Mouse (Mus musculus) right cerebral cortex, postnatal 4 days (tissue): ENCODE measurements around the gene Miga1.
A peak's percentile ranks its signal among the peaks of the same experiment; 100 is the strongest.
"Not testable (repeated sequence)": the region's sequence is repeated elsewhere in the genome, so short reads cannot be mapped to it uniquely, and the experiment has no call there.

Experiments used
- DNase-seq: peaks from one replicate; pipeline ENCODE4 v3.0.0-alpha.2; 2022

Miga1 gene

GRCm38 (mm10) chr3:152321765-152322547 is 18.3 kb downstream of the Miga1 start:
- no peak for DNase-seq

- no peak for DNase-seq
These were observed 19.1 kb downstream of the Miga1 start for GRCm38 (mm10) chr3:152320972-152321645.

GRCm38 (mm10) chr3:152316447-152317173 is 23.6 kb downstream of the Miga1 start:
- not testable (repeated sequence) for DNase-seq

GRCm38 (mm10) chr3:152315613-152316012 is 24.6 kb downstream of the Miga1 start:
- peak; percentile 62 for DNase-seq

GRCm38 (mm10) chr3:152314666-152315065 is 25.5 kb downstream of the Miga1 start:
- DNase-seq: not testable (repeated sequence)

- no peak for DNase-seq
These were observed 31.0 kb downstream of the Miga1 start for GRCm38 (mm10) chr3:152309250-152309645.

GRCm38 (mm10) chr3:152308485-152309249 is 31.5 kb downstream of the Miga1 start:
- DNase-seq: no peak

GRCm38 (mm10) chr3:152305971-152306370 is 34.2 kb downstream of the Miga1 start:
- no peak for DNase-seq

GRCm38 (mm10) chr3:152305080-152305479 is 35.1 kb downstream of the Miga1 start:
- DNase-seq: no peak

- no peak for DNase-seq
These were observed 36.0 kb downstream of the Miga1 start for GRCm38 (mm10) chr3:152304093-152304815.

- DNase-seq: no peak
These were observed 37.2 kb downstream of the Miga1 start for GRCm38 (mm10) chr3:152302991-152303390.

- no peak for DNase-seq
These were observed 39.5 kb downstream of the Miga1 start for GRCm38 (mm10) chr3:152300376-152301337.

GRCm38 (mm10) chr3:152295896-152296295 is 44.3 kb downstream of the Miga1 start:
- DNase-seq: no peak

GRCm38 (mm10) chr3:152294400-152294799 is 45.8 kb downstream of the Miga1 start:
- DNase-seq: no peak

GRCm38 (mm10) chr3:152293530-152294181 is 46.6 kb downstream of the Miga1 start:
- no peak for DNase-seq

GRCm38 (mm10) chr3:152291895-152292294 is 48.3 kb downstream of the Miga1 start:
- no peak for DNase-seq

- no peak for DNase-seq
These were observed 49.9 kb downstream of the Miga1 start for GRCm38 (mm10) chr3:152290175-152290798.

- DNase-seq: no peak
These were observed 51.5 kb downstream of the Miga1 start for GRCm38 (mm10) chr3:152288740-152289139.

- DNase-seq: no peak
These were observed 51.9 kb downstream of the Miga1 start for GRCm38 (mm10) chr3:152288276-152288675.

- no peak for DNase-seq
These were observed 52.4 kb downstream of the Miga1 start for GRCm38 (mm10) chr3:152287810-152288209.
